Mouse (Mus musculus) heart, postnatal 25 days (tissue): Measurements from ENCODE around the gene Vmn1r115. TPM values are rescaled to one million over a fixed set of nuclear protein-coding genes. Genes with fewer than 3 reads are reported as not detected.
"Not testable (repeated sequence)": the region's sequence is repeated elsewhere in the genome, so short reads cannot be mapped to it uniquely, and the experiment has no call there.

Experiments
- DNase-seq: peaks from one replicate; pipeline ENCODE4 v3.0.0; 2022; ENCODE audit warnings: low spot score
- intact Hi-C: fragments of 180-260 bp; cut with DNase I; formaldehyde crosslinking; loops from one replicate; pipeline ENCODE4 v1.15.1; 2025
- total RNA-seq, 2 experiments: library from RNA; stranded (reverse); gene quantifications; 2 replicates each; pipeline ENCODE4 v1.2.3; 2021

Vmn1r115 gene
- not detected for total RNA-seq

GRCm38 (mm10) chr7:20844885-20845284 lies at the start of gene Vmn1r115:
TSS of gene Vmn1r115 (minus strand) at chr7:20844985.
- intact Hi-C loops, DNase-seq: not testable (repeated sequence)

- intact Hi-C loops, DNase-seq: not testable (repeated sequence)
Observed at GRCm38 (mm10) chr7:20884021-20884420, 39.2 kb upstream of the Vmn1r115 start, which contains the start of gene Vmn1r117. TSS of gene Vmn1r117 (minus strand) at chr7:20884121.

GRCm38 (mm10) chr7:20871956-20872355 lies 27.2 kb upstream of the Vmn1r115 start, which contains the start of gene Vmn1r116:
TSS of gene Vmn1r116 (plus strand) at chr7:20872256.
- DNase-seq, intact Hi-C loops: not testable (repeated sequence)

GRCm38 (mm10) chr7:20812086-20812485 lies 32.7 kb downstream of the Vmn1r115 start, which contains the start of gene Vmn1r114:
TSS of gene Vmn1r114 (minus strand) at chr7:20812186.
- intact Hi-C loops, DNase-seq: not testable (repeated sequence)

Other genes with a start within 250 kb of the Vmn1r115 start
- not detected for gene Gm4513, start 246.0 kb downstream of the Vmn1r115 start, total RNA-seq
- not detected for gene Vmn1r107, start 176.1 kb downstream of the Vmn1r115 start, total RNA-seq
- not detected for gene Vmn1r111, start 141.8 kb downstream of the Vmn1r115 start, total RNA-seq
- not detected for gene Gm10668, start 114.4 kb downstream of the Vmn1r115 start, total RNA-seq
- not detected for gene Vmn1r112, start 73.8 kb downstream of the Vmn1r115 start, total RNA-seq
- not detected for gene Vmn1r113, start 57.7 kb downstream of the Vmn1r115 start, total RNA-seq
- not detected for gene Vmn1r114, start 32.8 kb downstream of the Vmn1r115 start, total RNA-seq
- not detected for gene Vmn1r116, start 27.3 kb upstream of the Vmn1r115 start, total RNA-seq
- gene Vmn1r117, start 39.1 kb upstream of the Vmn1r115 start, total RNA-seq = not detected
- gene Vmn1r118, start 67.4 kb upstream of the Vmn1r115 start, total RNA-seq = not detected
- gene Vmn1r119, start 167.5 kb upstream of the Vmn1r115 start, total RNA-seq = not detected
- gene Vmn1r120, start 208.8 kb upstream of the Vmn1r115 start, total RNA-seq = not detected